ENCODE assay signal across 22 mouse cellular contexts in the genomic region with DNA sequence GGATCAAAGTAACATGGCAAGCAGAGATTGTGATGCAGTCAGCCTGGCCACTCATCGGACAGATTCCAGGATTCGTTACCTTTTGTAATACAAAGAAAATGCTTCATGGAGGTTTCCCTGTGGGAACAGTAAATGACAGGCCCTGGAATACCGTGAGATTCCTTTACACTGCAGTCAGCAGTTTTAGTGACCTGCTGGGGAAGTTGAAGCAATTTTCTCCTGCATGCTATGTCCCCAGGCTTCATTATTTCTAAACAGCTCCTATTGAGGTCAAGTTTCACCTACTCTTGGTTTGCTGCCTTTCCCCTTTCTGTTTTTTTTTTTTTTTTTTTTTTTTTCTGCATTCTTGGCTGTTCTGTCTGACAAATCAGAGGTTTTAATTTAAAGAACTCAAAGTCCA.
A peak's percentile ranks its signal among the peaks of the same experiment; 100 is the strongest.
DNase-seq lines count a peak whose midpoint lies in the region; ATAC-seq lines count a peak whose summit lies in the region.
"Had no signal": no experiment of that assay in that cellular context is flagged by ENCODE, and none has a peak within 500 bp of the region (broad histone marks: within the 10 kb centered on the region; RNA-seq: fewer than 3 reads in every experiment).

No protein-coding gene starts in this region.

- H3K9me3 ChIP-seq in forebrain, embryonic 14.5 days (replicated peaks; ENCODE audit: control insufficient read depth, low read length): no peaks in the 10 kb centered on the region
- no peaks in the 10 kb centered on the region for H3K9me3 ChIP-seq in forebrain, embryonic 12.5 days
- no peaks in the 10 kb centered on the region; the same call in 1 of the 2 replicates for H3K9me3 ChIP-seq in midbrain, embryonic 11.5 days (ENCODE audit: control insufficient read depth, low read length)
- H3K9me3 ChIP-seq in midbrain, embryonic 13.5 days: peaks cover 6% of the 10 kb centered on the region; the same call in 1 of the 2 replicates
- H3K9me3 ChIP-seq: kidney, embryonic 15.5 days; lung, embryonic 15.5 days had no signal

- no peak for ATAC-seq in forebrain, embryonic 14.5 days
- ATAC-seq in forebrain, embryonic 12.5 days (ENCODE audit: low FRiP score): no peak
- ATAC-seq in midbrain, embryonic 11.5 days (ENCODE audit: low FRiP score): no peak
- ATAC-seq in midbrain, embryonic 13.5 days: no peak
- ATAC-seq: hindbrain, postnatal 0 days; intestine, embryonic 16.5 days had no signal

- H3K4me2 ChIP-seq in forebrain, embryonic 14.5 days (ENCODE audit: low read length): no peak overlapping the region
- no peak overlapping the region for H3K4me2 ChIP-seq in forebrain, embryonic 12.5 days
- H3K4me2 ChIP-seq in midbrain, embryonic 11.5 days: no peak overlapping the region
- no peak overlapping the region for H3K4me2 ChIP-seq in midbrain, embryonic 13.5 days (replicated peaks)
- H3K4me2 ChIP-seq: heart, embryonic 11.5 days; kidney, embryonic 15.5 days; lung, embryonic 15.5 days had no signal

- peak; percentile 7 for DNase-seq in forebrain, embryonic 14.5 days (ENCODE audit: low spot score)
- DNase-seq in midbrain, embryonic 11.5 days (ENCODE audit: low spot score, missing footprints): peak; percentile 73
- peak; percentile 40 for DNase-seq in forelimb bud, embryonic 11.5 days (ENCODE audit: low read depth, low spot score)
- DNase-seq in neural tube, embryonic 10.5 days (ENCODE audit: extremely low spot score, low spot score): no peak
- no peak for DNase-seq in gastrocnemius, postnatal 14 days
- DNase-seq: adrenal gland, postnatal 25 days; cerebellum, adult 18-20 months; cerebellum, postnatal 14 days; gastrocnemius, postnatal 10 days; heart, adult 11 months; left cerebral cortex, postnatal 4 days; lung, postnatal 36 days; thymus, adult 2 months had no signal

- H3K27me3 ChIP-seq in forebrain, embryonic 14.5 days (replicated peaks; ENCODE audit: control insufficient read depth, insufficient read depth, low read length): no peaks in the 10 kb centered on the region
- H3K27me3 ChIP-seq in forebrain, embryonic 12.5 days: no peaks in the 10 kb centered on the region
- no peaks in the 10 kb centered on the region for H3K27me3 ChIP-seq in midbrain, embryonic 11.5 days (ENCODE audit: control insufficient read depth, insufficient read depth, low read length)
- no peaks in the 10 kb centered on the region for H3K27me3 ChIP-seq in midbrain, embryonic 13.5 days
- H3K27me3 ChIP-seq: kidney, embryonic 15.5 days; lung, embryonic 15.5 days; megakaryocyte, embryonic 14.5 days had no signal

- no peak overlapping the region for H3K27ac ChIP-seq in forebrain, embryonic 14.5 days (ENCODE audit: low read depth, low read length)
- H3K27ac ChIP-seq in forebrain, embryonic 12.5 days: no peak overlapping the region
- no peak overlapping the region for H3K27ac ChIP-seq in midbrain, embryonic 11.5 days (ENCODE audit: low read depth, low read length)
- H3K27ac ChIP-seq in midbrain, embryonic 13.5 days: no peak overlapping the region
- H3K27ac ChIP-seq: hindbrain, postnatal 0 days; kidney, embryonic 15.5 days; liver, embryonic 14.5 days; lung, embryonic 15.5 days had no signal

- no peaks in the 10 kb centered on the region for H3K4me1 ChIP-seq in forebrain, embryonic 14.5 days (ENCODE audit: control insufficient read depth, insufficient read depth, low read length)
- H3K4me1 ChIP-seq in forebrain, embryonic 12.5 days: no peaks in the 10 kb centered on the region
- H3K4me1 ChIP-seq in midbrain, embryonic 11.5 days (ENCODE audit: control insufficient read depth, insufficient read depth, low read length): no peaks in the 10 kb centered on the region
- H3K4me1 ChIP-seq in midbrain, embryonic 13.5 days (replicated peaks): no peaks in the 10 kb centered on the region
- H3K4me1 ChIP-seq: kidney, embryonic 15.5 days; lung, embryonic 15.5 days; megakaryocyte, embryonic 14.5 days had no signal

- no peaks in the 10 kb centered on the region for H3K36me3 ChIP-seq in forebrain, embryonic 14.5 days (ENCODE audit: control insufficient read depth, insufficient read depth, low read length)
- H3K36me3 ChIP-seq in forebrain, embryonic 12.5 days (replicated peaks): no peaks in the 10 kb centered on the region
- H3K36me3 ChIP-seq in midbrain, embryonic 11.5 days (ENCODE audit: control insufficient read depth, insufficient read depth, low read length): no peaks in the 10 kb centered on the region
- no peaks in the 10 kb centered on the region for H3K36me3 ChIP-seq in midbrain, embryonic 13.5 days
- H3K36me3 ChIP-seq: kidney, embryonic 15.5 days; lung, embryonic 15.5 days had no signal

- H3K4me3 ChIP-seq in forebrain, embryonic 14.5 days (ENCODE audit: low read depth, low read length): no peak overlapping the region
- no peak overlapping the region for H3K4me3 ChIP-seq in forebrain, embryonic 12.5 days (replicated peaks)
- no peak overlapping the region for H3K4me3 ChIP-seq in midbrain, embryonic 11.5 days (ENCODE audit: low read depth, low read length)
- no peak overlapping the region for H3K4me3 ChIP-seq in midbrain, embryonic 13.5 days (replicated peaks)
- H3K4me3 ChIP-seq: kidney, embryonic 15.5 days; lung, embryonic 15.5 days; megakaryocyte, embryonic 14.5 days had no signal

- intact Hi-C loops in gastrocnemius, postnatal 14 days (cut with DNase I; ENCODE audit: low total_unique reads): no loop called here

- 48% methylated on average over 3 of the region's 3 CpGs for WGBS in forebrain, embryonic 14.5 days
- 60% methylated on average over 3 of the region's 3 CpGs for WGBS in forebrain, embryonic 12.5 days
- 80% methylated on average over 3 of the region's 3 CpGs for WGBS in midbrain, embryonic 11.5 days
- WGBS in midbrain, embryonic 13.5 days: 64% methylated on average over 3 of the region's 3 CpGs

- H3K9ac ChIP-seq in forebrain, embryonic 14.5 days (ENCODE audit: low read length): no peak overlapping the region
- H3K9ac ChIP-seq in forebrain, embryonic 12.5 days: no peak overlapping the region
- no peak overlapping the region for H3K9ac ChIP-seq in midbrain, embryonic 11.5 days (ENCODE audit: low read length)
- no peak overlapping the region for H3K9ac ChIP-seq in midbrain, embryonic 13.5 days (replicated peaks)
- H3K9ac ChIP-seq: kidney, embryonic 15.5 days; liver, embryonic 14.5 days; lung, embryonic 15.5 days had no signal

Comparison
In these comparisons a context has a peak if more than half of its experiments do, and no peak if none do; other contexts are left out.
1. DNase-seq: peak in forebrain, embryonic 14.5 days (single experiment), midbrain, embryonic 11.5 days (single experiment) and forelimb bud, embryonic 11.5 days (single experiment); none in neural tube, embryonic 10.5 days (single experiment) and gastrocnemius, postnatal 14 days (single experiment).